Mouse (Mus musculus) cerebellum, adult 8-10 months (tissue): ENCODE measurements at regions not wholly inside any gene's neighbourhood (a gene's known extent, or its start where the extent isn't known, plus 50 kb on each side); places are given as distances from the start of the nearest gene placed in this dataset.

Source experiments
- DNase-seq: peaks from one replicate; pipeline ENCODE4 v3.0.0; 2022

DNA sequence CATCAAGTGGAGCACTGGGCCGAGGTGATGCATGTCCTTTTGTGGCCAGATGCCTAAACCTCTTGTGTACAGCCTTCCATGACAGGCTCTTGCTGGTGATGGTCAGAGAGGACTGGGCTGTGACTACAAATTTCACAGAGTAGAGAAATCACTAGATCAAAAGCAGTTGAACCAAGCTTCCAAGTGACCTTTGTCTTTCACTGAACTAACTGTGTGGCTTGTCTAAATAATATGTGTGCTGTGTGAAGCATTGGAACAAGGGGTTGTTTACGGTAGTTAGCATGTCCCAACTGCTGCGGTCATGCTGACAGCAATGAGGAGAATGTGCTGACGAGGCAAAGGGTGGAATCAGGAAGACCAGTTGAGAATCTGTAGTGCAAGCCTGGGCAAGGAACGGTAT lies 55.3 kb upstream of the D16Ertd472e start:
- no peak for DNase-seq

GRCm38 (mm10) chr16:78626803-78627202 lies 50.3 kb upstream of the D16Ertd472e start:
- no peak for DNase-seq
